Mouse (Mus musculus): ENCODE measurements around the gene Tbk1. TPM values are rescaled to one million over a fixed set of nuclear protein-coding genes. Genes with fewer than 3 reads are reported as not detected.

Tbk1 gene
- polyA plus RNA-seq, 1 experiment, result 50.4 TPM

DNA sequence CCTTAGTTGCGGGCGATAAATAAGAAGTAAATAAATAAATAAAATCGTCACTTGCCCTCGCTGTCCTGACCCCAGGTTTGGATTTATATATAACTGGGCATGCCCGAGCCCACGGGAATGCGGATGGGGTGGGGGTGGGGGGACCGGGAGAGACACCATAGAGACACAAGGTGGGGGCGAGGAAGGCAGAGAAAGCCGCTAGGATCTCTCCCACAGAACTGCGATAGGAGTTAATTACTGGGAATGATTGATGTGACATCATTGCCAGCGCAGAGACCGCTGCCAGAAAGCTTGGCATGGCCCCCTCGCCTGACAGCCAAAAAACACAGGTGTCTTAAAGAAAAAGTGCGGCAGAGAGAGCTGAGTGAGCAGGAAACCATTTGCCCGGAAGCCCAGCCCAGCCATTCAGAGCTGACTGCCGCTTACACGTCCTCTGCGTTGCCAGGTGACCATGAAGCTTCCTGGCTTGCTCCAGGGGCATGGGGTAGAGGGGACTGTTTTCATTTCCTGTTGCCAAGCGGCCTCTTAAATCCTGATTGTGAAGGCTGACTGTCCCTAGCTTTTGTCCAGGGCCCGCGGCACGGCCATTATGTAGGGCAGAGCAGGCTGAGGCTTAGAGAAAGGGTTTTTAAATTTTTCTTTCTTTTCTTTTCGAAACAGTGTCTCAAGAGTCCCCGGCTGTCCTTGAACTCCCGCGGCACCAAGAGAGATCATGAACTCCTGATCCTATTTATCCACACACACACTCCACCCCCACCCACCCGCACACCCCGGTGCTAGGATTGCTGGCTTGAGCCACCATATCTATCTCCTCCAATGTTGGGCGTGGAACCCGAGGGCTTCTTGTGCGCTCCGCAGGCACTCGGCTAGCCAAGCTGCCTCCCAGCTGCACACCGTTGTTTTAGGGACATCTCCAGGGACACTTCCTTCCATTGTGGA lies 81.3 kb downstream of the Tbk1 start:
- DNase-seq (ENCODE audit: extremely low spot score in 1 of 2, low spot score in 1 of 2), result peak; percentile 53 to 73

DNA sequence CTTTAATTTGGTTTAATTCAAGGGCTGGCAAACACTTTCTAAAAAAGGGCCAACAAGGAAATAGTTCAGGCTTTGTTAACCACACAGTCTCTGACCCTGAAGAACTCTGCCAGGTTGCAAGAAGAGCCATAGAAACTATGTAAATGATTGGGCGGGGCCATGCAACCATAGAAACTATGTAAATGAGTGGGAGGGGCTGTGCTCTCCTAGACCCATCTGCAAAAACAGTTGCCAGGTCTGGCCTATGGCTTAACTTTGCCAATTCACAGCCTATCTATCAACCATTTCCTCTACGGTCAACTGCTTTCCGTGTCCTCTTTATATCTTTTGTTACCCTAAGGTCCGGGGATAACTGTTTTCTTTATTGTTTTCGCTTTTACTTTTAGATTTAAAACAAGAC lies 85.4 kb downstream of the Tbk1 start:
- DNase-seq (ENCODE audit: extremely low spot score in 1 of 2, low spot score in 1 of 2), result no peak

DNA sequence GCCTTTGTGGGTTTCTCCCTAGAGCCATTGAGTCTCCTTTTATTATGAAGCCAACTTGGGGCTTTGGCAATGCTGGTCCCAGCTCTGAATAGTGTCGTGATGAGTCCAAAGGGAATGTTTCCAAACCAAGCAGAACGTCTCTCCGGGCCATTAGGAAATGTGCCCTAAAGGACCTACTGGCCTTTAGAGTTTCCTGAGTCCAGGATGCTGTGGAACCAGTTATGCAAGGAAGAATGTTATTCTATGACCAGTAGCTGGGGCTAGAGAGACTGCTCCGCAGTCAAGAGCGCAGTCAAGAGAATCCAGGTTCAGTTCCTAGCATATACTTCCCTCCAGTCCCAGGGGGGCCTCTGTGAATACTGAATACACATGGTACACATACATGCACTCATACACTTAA lies 86.6 kb downstream of the Tbk1 start:
- DNase-seq (ENCODE audit: extremely low spot score in 1 of 2, low spot score in 1 of 2), result no peak

DNA sequence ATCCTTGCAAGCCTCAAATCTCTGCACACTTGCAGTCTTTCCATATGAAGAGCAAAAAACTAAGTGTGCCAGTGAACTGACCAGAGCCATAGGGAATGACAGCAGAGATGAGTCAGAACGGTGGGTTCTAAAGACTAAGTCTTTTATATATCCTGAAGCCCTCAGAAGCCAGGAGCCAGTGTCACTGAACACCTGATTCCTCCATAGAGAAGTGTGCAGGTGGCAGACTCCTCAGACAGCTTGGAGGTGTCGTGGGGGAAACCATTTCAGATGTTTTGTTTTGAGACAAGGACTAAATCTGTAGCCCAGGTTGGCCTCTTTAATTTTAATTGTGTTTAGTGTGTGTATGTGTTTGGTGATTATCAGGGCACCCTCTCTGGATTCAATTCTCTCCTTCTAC lies 87.5 kb downstream of the Tbk1 start:
- DNase-seq (ENCODE audit: extremely low spot score in 1 of 2, low spot score in 1 of 2), result no peak

DNA sequence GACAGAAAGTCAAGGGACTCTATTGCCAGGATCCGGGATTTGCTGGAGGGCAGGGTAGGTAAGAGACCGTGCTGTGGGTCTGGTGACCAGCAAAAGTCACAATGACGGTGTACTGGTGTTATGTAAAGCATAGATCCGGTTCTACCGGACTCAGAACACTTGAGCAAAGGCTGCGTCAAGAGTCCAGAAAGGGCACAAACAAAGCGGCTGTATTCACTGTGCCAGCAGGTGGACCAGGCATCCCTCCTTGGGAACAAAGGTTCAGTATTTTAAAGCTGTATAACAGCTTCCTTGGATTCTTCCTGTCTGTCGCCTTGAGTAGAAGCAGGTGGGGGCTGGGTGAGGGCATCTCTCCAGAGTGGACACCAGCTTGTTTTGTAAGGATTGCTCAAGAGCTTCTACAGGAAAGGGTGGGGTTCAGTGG lies 88.1 kb downstream of the Tbk1 start:
- DNase-seq (ENCODE audit: extremely low spot score in 1 of 2, low spot score in 1 of 2), result no peak

DNA sequence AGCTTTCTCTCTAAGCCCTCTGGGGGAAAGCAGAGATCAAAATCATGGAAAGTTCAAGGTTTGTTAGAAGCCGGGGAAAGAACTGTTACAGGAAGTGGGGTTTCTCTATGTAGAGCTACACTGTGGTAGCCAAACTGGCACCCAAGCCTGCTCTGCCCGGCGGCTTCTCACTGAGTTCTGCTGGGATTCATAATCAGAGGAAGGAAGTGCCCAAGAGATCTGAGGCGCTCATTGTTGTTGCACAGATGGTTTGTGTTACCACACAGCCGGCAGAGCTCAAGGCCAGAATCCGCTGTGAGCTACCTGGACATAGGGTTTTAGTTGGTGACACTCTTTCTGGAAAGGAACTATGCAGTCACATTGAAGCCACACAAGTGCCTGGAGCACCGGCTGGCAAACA lies 88.6 kb downstream of the Tbk1 start:
- no peak for DNase-seq (ENCODE audit: extremely low spot score in 1 of 2, low spot score in 1 of 2)

DNA sequence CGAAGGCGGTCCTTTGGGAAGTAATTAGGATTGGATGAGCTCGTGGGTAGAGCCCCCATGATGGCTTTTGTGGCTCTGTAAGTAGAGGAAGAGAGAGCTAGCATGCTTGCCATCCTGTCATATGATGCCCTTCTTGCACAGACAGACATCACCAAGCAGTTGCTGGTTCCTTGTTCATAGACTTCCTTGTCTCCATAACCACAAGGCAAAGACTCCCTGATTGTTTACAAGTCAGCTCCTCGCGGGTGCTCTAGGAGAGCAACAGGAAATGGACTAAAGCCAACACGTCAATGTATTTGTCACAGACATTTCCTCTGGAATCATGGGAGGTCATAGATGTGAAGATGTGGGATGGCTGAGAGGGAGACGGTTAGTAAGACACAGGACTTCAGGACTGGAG lies 90.0 kb downstream of the Tbk1 start:
- no peak for DNase-seq (ENCODE audit: extremely low spot score in 1 of 2, low spot score in 1 of 2)

Other genes starting within 250 kb of the Tbk1 start
- gene Tbc1d30, start 235.5 kb downstream of the Tbk1 start, polyA plus RNA-seq (2012; rRNA removed), result 26.9 and 29.8 TPM in 2 replicates
- gene Gns, start 221.7 kb downstream of the Tbk1 start, polyA plus RNA-seq (2012; rRNA removed), result 47.2 and 50.9 TPM in 2 replicates
- 18.0 and 21.5 TPM in 2 replicates for gene Rassf3, start 110.4 kb downstream of the Tbk1 start, polyA plus RNA-seq (2012; rRNA removed)
- 71.6 and 72.6 TPM in 2 replicates for gene Xpot, start 39.5 kb upstream of the Tbk1 start, polyA plus RNA-seq (2012; rRNA removed)
- gene D930020B18Rik, start 54.8 kb upstream of the Tbk1 start, polyA plus RNA-seq (2012; rRNA removed), result 0.61 and 0.72 TPM in 2 replicates
- 6.5 and 7.2 TPM in 2 replicates for gene BC048403, start 153.2 kb upstream of the Tbk1 start, polyA plus RNA-seq (2012; rRNA removed)

Data from frontal cortex, adult 2 months (tissue).